Mouse (Mus musculus) heart, embryonic 16.5 days (tissue): ENCODE measurements around the gene Pde11a. TPM values are rescaled to one million over a fixed set of nuclear protein-coding genes. Genes with fewer than 3 reads are reported as not detected.

ENCODE experiments used
- ATAC-seq: fragments of 200-750 bp; cut with Nextera tagmentation; replicated peaks from 2 replicates; pipeline ENCODE4 v1.8.0; 2017; ENCODE audit warnings: moderate number of reproducible peaks; ENCODE audit not compliant: insufficient read depth, low FRiP score; ENCODE audit errors: extremely low read depth
- H3K27ac ChIP-seq: fragments of 300-500 bp; sonication (generic); 2 replicates; pipeline ENCODE4 v1.5.1; 2014; ENCODE audit warnings: mild to moderate bottlenecking, low read length, control low read depth, moderate library complexity
- H3K27me3 ChIP-seq: fragments of 300-500 bp; sonication (generic); 2 replicates; pipeline ENCODE4 v1.6.1; 2014; ENCODE audit warnings: low read length, mixed read lengths; ENCODE audit not compliant: control insufficient read depth, insufficient read depth
- H3K36me3 ChIP-seq: fragments of 300-500 bp; sonication (generic); 2 replicates; pipeline ENCODE4 v1.6.1; 2014; ENCODE audit not compliant: control insufficient read depth, insufficient read depth
- H3K4me1 ChIP-seq: fragments of 300-500 bp; sonication (generic); 2 replicates; pipeline ENCODE4 v1.6.1; 2014; ENCODE audit warnings: low read length, mixed read lengths; ENCODE audit not compliant: control insufficient read depth, insufficient read depth
- H3K4me2 ChIP-seq: fragments of 300-500 bp; sonication (generic); 2 replicates; pipeline ENCODE4 v1.6.1; 2014; ENCODE audit warnings: low read depth, mild to moderate bottlenecking, control low read depth, low read length
- H3K4me3 ChIP-seq: fragments of 300-500 bp; sonication (generic); 2 replicates; pipeline ENCODE4 v1.5.1; 2014; ENCODE audit warnings: mild to moderate bottlenecking, control low read depth, low read length
- H3K9ac ChIP-seq: fragments of 300-500 bp; sonication (generic); 2 replicates; pipeline ENCODE4 v1.6.1; 2014; ENCODE audit warnings: low read length, control low read depth
- H3K9me3 ChIP-seq: fragments of 300-500 bp; sonication (generic); replicated peaks from 2 replicates; pipeline ENCODE4 v1.6.1; 2016; ENCODE audit warnings: low read length; ENCODE audit not compliant: control insufficient read depth
- WGBS: fragments of 180-500 bp; shearing (Covaris S2); extraction: QIAGEN DNeasy Blood & Tissue Kit; methylation state at CpG from one replicate; pipeline ENCODE4 v1.1.7; 2014; 5-methylcytosine and 5-hydroxymethylcytosine counted together
- polyA plus RNA-seq: library from polyadenylated mRNA; unstranded; fragments of >200 nt; fragmentation: Nextera tagmentation; extraction: Ambion mirVana; gene quantifications from 2 replicates; pipeline ENCODE4 v1.2.1, GENCODE M21; 2015

The Pde11a gene
- polyA plus RNA-seq, 1 experiment from 2014 or later = 0.11 TPM

- no peak overlapping the region for H3K4me2 ChIP-seq
- no peak; the same call in 1 of the 2 replicates for ATAC-seq
Measured at GRCm38 (mm10) chr2:75991581-75992205, 346.9 kb downstream of the Pde11a start.

GRCm38 (mm10) chr2:75990885-75991539 is 347.6 kb downstream of the Pde11a start:
- Histone ChIP-seq H3K27me3 (no peaks in the 10 kb centered on the region), H3K4me2 (peak overlapping the region; percentile 37), H3K9me3 (no peaks in the 10 kb centered on the region), H3K9ac (no peak overlapping the region), H3K36me3 (no peaks in the 10 kb centered on the region), H3K4me1 (peaks cover 10% of the 10 kb centered on the region), H3K27ac (no peak overlapping the region), H3K4me3 (no peak overlapping the region)
- WGBS = 41% methylated on average over 13 of the region's 13 CpGs
- peak; percentile 54; the same call in 1 of the 2 replicates for ATAC-seq

More at GRCm38 (mm10) chr2:75991581-75992205, 346.9 kb downstream of the Pde11a start:
- Histone ChIP-seq H3K9me3 (no peaks in the 10 kb centered on the region), H3K4me3 (no peak overlapping the region), H3K36me3 (no peaks in the 10 kb centered on the region), H3K27ac (no peak overlapping the region), H3K9ac (no peak overlapping the region), H3K27me3 (no peaks in the 10 kb centered on the region), H3K4me1 (peaks cover 10% of the 10 kb centered on the region)
- WGBS = 27% methylated on average over 6 of the region's 6 CpGs

- H3K27ac ChIP-seq = no peak overlapping the region
- WGBS = 71% methylated on average over 4 of the region's 4 CpGs
Measured at GRCm38 (mm10) chr2:75989694-75990093, 348.9 kb downstream of the Pde11a start.

DNA sequence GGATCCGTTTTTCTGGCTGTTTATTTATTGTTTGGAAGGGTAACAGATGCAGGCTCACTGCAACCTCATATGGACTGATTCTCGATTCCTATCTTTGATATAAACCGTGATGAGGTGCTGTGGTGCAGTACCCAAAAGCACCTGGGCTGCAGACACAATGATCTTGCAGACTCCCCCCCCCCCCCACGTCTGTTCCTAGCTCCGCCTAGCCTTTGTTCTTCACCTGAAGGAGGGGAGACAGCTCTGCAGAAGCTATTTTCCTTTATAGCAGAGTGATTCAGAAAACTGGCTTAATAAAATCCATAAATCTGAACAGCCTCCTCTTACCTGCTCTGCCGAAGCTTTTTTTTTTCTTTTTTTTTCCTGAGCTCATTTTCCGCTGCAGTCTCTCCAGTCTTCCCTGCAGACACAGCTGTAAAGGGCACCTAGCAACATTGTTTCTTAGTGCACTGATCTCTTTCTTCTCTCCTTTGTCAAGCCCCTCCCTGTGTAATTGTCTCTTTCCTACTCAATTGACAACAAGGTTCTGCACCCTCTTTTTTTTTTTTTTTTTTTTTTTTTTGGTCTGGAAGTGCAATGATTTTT is 349.7 kb downstream of the Pde11a start:
- Histone ChIP-seq H3K4me2 (no peak overlapping the region), H3K9ac (no peak overlapping the region), H3K9me3 (no peaks in the 10 kb centered on the region), H3K27ac (no peak overlapping the region), H3K4me1 (peaks cover 10% of the 10 kb centered on the region), H3K36me3 (no peaks in the 10 kb centered on the region), H3K27me3 (no peaks in the 10 kb centered on the region), H3K4me3 (no peak overlapping the region)
- WGBS = 37% methylated on average over 7 of the region's 7 CpGs
- ATAC-seq = no peak

More at GRCm38 (mm10) chr2:75989694-75990093, 348.9 kb downstream of the Pde11a start:
- Histone ChIP-seq H3K4me2 (no peak overlapping the region), H3K4me1 (peaks cover 10% of the 10 kb centered on the region), H3K4me3 (no peak overlapping the region), H3K27me3 (no peaks in the 10 kb centered on the region), H3K36me3 (no peaks in the 10 kb centered on the region), H3K9me3 (no peaks in the 10 kb centered on the region), H3K9ac (no peak overlapping the region)
- ATAC-seq = no peak

DNA sequence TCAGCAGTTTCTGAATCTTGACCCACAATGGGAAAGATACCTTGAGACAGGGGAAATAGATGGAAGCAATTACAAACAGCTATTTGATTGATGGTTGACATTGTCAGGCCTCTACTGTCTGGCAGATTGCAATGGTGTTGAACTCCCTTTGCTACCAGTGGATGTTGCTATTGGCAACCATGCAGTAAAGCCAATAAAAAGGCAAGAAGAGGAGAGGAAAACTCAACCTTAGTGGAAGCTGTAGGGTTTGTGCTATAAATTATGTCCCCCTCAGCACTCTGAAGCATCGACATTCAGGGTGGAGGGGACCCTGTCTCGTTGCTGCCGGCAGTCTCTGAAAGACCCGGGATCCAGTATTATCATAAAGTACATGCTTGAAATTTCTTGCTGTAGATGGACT is 350.2 kb downstream of the Pde11a start:
- 53% methylated on average over 4 of the region's 4 CpGs for WGBS
- H3K27me3 ChIP-seq = no peaks in the 10 kb centered on the region
- H3K27ac ChIP-seq = no peak overlapping the region
- H3K4me1 ChIP-seq = peaks cover 10% of the 10 kb centered on the region
- ATAC-seq = no peak
- H3K36me3 ChIP-seq = no peaks in the 10 kb centered on the region
- H3K4me3 ChIP-seq = no peak overlapping the region
- H3K9ac ChIP-seq = no peak overlapping the region
- no peaks in the 10 kb centered on the region for H3K9me3 ChIP-seq
- H3K4me2 ChIP-seq = no peak overlapping the region

GRCm38 (mm10) chr2:75987739-75988138 is 350.8 kb downstream of the Pde11a start:
- H3K4me3 ChIP-seq = no peak overlapping the region
- 48% methylated on average over 9 of the region's 9 CpGs for WGBS
- H3K4me1 ChIP-seq = peaks cover 10% of the 10 kb centered on the region
- no peaks in the 10 kb centered on the region for H3K9me3 ChIP-seq
- no peak overlapping the region for H3K9ac ChIP-seq
- H3K27me3 ChIP-seq = no peaks in the 10 kb centered on the region
- H3K36me3 ChIP-seq = no peaks in the 10 kb centered on the region
- H3K4me2 ChIP-seq = no peak overlapping the region
- no peak for ATAC-seq
- H3K27ac ChIP-seq = no peak overlapping the region

- no peaks in the 10 kb centered on the region for H3K9me3 ChIP-seq
- no peak overlapping the region for H3K27ac ChIP-seq
- no peak overlapping the region for H3K4me3 ChIP-seq
- H3K4me2 ChIP-seq = no peak overlapping the region
- H3K4me1 ChIP-seq = no peaks in the 10 kb centered on the region
- no peaks in the 10 kb centered on the region for H3K27me3 ChIP-seq
- H3K9ac ChIP-seq = no peak overlapping the region
- 6% methylated on average over 2 of the region's 2 CpGs for WGBS
- H3K36me3 ChIP-seq = no peaks in the 10 kb centered on the region
- no peak for ATAC-seq
Measured at GRCm38 (mm10) chr2:75985124-75985523, 353.4 kb downstream of the Pde11a start.

DNA sequence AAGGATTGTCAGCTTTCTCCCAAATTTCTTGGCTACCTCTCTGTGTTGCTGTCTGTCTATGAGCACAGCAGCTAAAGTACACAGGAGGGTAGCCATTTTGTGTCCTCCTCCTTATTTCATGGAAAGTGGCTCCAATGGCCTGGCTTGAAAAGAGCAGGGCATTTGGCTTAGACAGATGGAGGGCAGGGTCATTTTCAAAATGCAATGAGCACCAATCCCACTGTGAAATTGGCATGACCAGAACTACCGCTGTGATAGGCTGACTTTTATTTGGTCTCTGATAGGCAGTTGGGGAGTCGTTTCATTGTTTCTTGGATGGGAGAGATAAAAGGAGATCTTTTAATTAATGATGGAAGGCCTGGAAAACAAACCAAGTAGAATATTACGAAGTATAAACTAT is 354.7 kb downstream of the Pde11a start:
- Histone ChIP-seq H3K27me3 (no peaks in the 10 kb centered on the region), H3K9me3 (no peaks in the 10 kb centered on the region), H3K36me3 (no peaks in the 10 kb centered on the region), H3K4me1 (no peaks in the 10 kb centered on the region), H3K27ac (no peak overlapping the region), H3K4me2 (no peak overlapping the region), H3K9ac (no peak overlapping the region), H3K4me3 (no peak overlapping the region)
- WGBS = 69% methylated on average over 3 of the region's 3 CpGs
- no peak for ATAC-seq

DNA sequence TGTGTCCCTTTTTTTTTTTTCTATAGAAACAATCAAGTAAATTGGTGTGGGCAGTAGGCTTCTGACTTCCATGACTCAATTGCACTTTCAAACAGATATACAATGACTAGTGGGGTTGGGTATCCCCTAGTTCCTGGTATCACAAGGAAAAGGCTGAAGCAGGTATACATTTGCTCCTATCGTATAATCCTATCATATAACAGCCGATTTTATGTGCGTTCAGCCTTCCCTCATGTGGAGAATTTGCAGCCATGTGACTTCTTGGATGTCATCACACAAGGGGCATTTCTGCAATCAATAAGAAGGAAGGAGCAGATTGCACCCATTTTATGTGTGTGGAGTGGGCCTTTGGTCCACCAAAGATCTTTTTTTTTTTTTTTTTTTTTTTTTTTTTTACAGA is 355.5 kb downstream of the Pde11a start:
- WGBS = 93% methylated on average over 3 of the region's 3 CpGs
- H3K4me2 ChIP-seq = no peak overlapping the region
- no peaks in the 10 kb centered on the region for H3K36me3 ChIP-seq
- no peak overlapping the region for H3K4me3 ChIP-seq
- H3K9me3 ChIP-seq = no peaks in the 10 kb centered on the region
- no peak for ATAC-seq
- no peaks in the 10 kb centered on the region for H3K4me1 ChIP-seq
- H3K27ac ChIP-seq = no peak overlapping the region
- no peaks in the 10 kb centered on the region for H3K27me3 ChIP-seq
- H3K9ac ChIP-seq = no peak overlapping the region
